In genomic region chrX:142376747-142377146, GRCm38 (mm10) we compare ENCODE assay signal across 16 mouse cellular contexts. TPM values are rescaled to one million over a fixed set of nuclear protein-coding genes. Genes with fewer than 3 reads are reported as not detected.
DNase-seq lines count a peak whose midpoint lies in the region; TF ChIP-seq lines count a peak whose summit lies in the region.
"Had no signal": no experiment of that assay in that cellular context is flagged by ENCODE, and none has a peak within 500 bp of the region (broad histone marks: within the 10 kb centered on the region; RNA-seq: fewer than 3 reads in every experiment).

No protein-coding gene starts in this region.

- DNase-seq in MEL (ENCODE audit: low read depth, low spot score), result no peak
- no peak for DNase-seq in heart, postnatal 10 days
- DNase-seq: adrenal gland, adult 2 months; adrenal gland, adult 8-10 months; adrenal gland, postnatal 10 days; adrenal gland, postnatal 14 days; adrenal gland, postnatal 25 days; adrenal gland, postnatal 36 days; B cell, adult 2 months; cerebellum, adult 11 months; cerebellum, adult 11-12 months; cerebellum, adult 18-20 months; cerebellum, adult 2 months; cerebellum, adult 8-10 months had no signal

- H3K4me3 ChIP-seq in MEL (ENCODE audit: control insufficient read depth in 1 of 2, insufficient read depth in 1 of 2, low read depth in 2 of 2, low read length in 2 of 2), result no peak overlapping the region

- H3K27me3 ChIP-seq in MEL (ENCODE audit: control insufficient read depth in 1 of 2, insufficient read depth in 2 of 2, low read length in 2 of 2), result no peaks in the 10 kb centered on the region
- H3K27me3 ChIP-seq: CH12.LX had no signal

- peak in 1 of 2 experiments; percentile 73; a peak in 1 of 4 replicates for TF ChIP-seq EP300 in MEL (IDR thresholded peaks at IDR 0.05; ENCODE audit: low read depth in 1 of 2, low read length in 2 of 2)

- peaks cover 14% of the 10 kb centered on the region for H3K79me2 ChIP-seq in MEL (ENCODE audit: control insufficient read depth, insufficient read depth, low read length, poor library complexity)

- peaks cover 17 to 38% of the 10 kb centered on the region in 2 experiments for H3K36me3 ChIP-seq in MEL (ENCODE audit: control insufficient read depth in 1 of 2, insufficient read depth in 2 of 2, low read length in 2 of 2)

- H3K4me1 ChIP-seq in MEL (ENCODE audit: control insufficient read depth in 1 of 2, insufficient read depth in 2 of 2, low read length in 2 of 2), result peaks cover 12 to 51% of the 10 kb centered on the region in 2 experiments

- H3K9me3 ChIP-seq in MEL (replicated peaks; ENCODE audit: insufficient read depth, low read length), result no peaks in the 10 kb centered on the region
- H3K9me3 ChIP-seq: G1E had no signal

- TF ChIP-seq POLR2A in MEL (IDR thresholded peaks at IDR 0.05; ENCODE audit: control insufficient read depth in 1 of 2, insufficient read depth in 1 of 2, low read depth in 1 of 2, low read length in 2 of 2, poor library complexity in 1 of 2), result no peak

- intact Hi-C loops in heart, postnatal 10 days (cut with DNase I), result loop anchor here (10.0 kb wide), 1 partner anchor 678 kb away; no protein-coding TSS in a partner anchor

- no peak for TF ChIP-seq RAD21 in MEL (IDR thresholded peaks at IDR 0.05; ENCODE audit: low read depth, low read length)

- peak overlapping the region; percentile 13; the same call in 1 of the 2 replicates for H3K9ac ChIP-seq in MEL (ENCODE audit: control insufficient read depth, low read depth, low read length, poor library complexity, severe bottlenecking)

- H3K27ac ChIP-seq in MEL (ENCODE audit: control insufficient read depth, low read depth, low read length), result peak overlapping the region; percentile 80

- no peak for TF ChIP-seq CTCF in MEL (IDR thresholded peaks at IDR 0.05 in 2 of 3, conservative IDR thresholded peaks at IDR 0.05 in 1 of 3; ENCODE audit: control insufficient read depth in 1 of 3, insufficient read depth in 1 of 3, low read depth in 2 of 3, low read length in 3 of 3, poor library complexity in 1 of 3, severe bottlenecking in 1 of 3)

TF ChIP-seq in MEL, 35 proteins besides CTCF, POLR2A, EP300 and RAD21:
- TF ChIP-seq ZMIZ1 (IDR thresholded peaks at IDR 0.05; ENCODE audit: low read depth, low read length) (no peak), TCF12 (IDR thresholded peaks at IDR 0.05; ENCODE audit: low read depth, low read length) (peak; percentile 48; the same call in 1 of the 2 replicates), MEF2A (IDR thresholded peaks at IDR 0.05; ENCODE audit: extremely low read depth, insufficient replicate concordance, low read depth, low read length, poor library complexity, severe bottlenecking) (peak; percentile 65; the same call in 1 of the 2 replicates), ETS1 (IDR thresholded peaks at IDR 0.05; ENCODE audit: low read depth, low read length) (peak; percentile 85; the same call in 1 of the 2 replicates), POLR2AphosphoS5 (IDR thresholded peaks at IDR 0.05; ENCODE audit: borderline replicate concordance, low read depth, low read length) (no peak)
TF ChIP-seq in MEL: peak in this region for 3.

RNA-seq across cellular contexts. Expression of gene Acsl4, which starts 13.6 kb away (rescaled TPM):
- total RNA-seq in MEL (2012; rRNA removed), result 17.7 and 24.2 TPM in 2 replicates
- 100 to 1,000 TPM in 1 of 2 experiments, 10 to 100 TPM in 1; 17.1 to 100 TPM for polyA plus RNA-seq in MEL (2012; ENCODE audit: insufficient read depth in 1 of 2, insufficient read length in 2 of 2, low read depth in 1 of 2, low replicate concordance in 2 of 2, missing spikeins in 1 of 2)
- total RNA-seq in heart, postnatal 10 days (2021), result 10 to 100 TPM; 15.6 to 16.0 TPM
